Mouse (Mus musculus): ENCODE data around the gene Ltb4r2.

DNA sequence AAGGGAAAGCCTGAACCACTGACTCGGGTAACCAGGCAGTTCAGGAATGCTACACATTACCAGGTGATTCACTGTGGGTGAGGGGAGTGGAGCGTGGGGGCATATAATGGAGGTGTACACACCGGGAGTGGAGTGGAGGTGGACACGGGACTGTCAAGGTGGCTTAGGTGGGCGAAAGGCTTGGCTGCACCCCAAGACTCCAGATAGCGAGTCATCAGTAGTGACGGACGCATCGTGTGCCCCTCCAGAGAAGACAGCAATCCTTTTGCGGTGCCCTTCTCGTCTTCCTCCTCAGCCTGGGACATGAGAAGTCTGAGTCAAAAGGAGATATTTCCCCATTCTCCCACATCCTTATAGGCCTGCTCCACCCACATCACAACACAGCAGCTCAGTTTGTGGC lies 16.6 kb downstream of the Ltb4r2 start:
- TF ChIP-seq CTCF (IDR thresholded peaks at IDR 0.05) (no peak), EP300 (IDR thresholded peaks at IDR 0.05; ENCODE audit: insufficient read depth, low read depth, low read length) (no peak), POLR2A (IDR thresholded peaks at IDR 0.05; ENCODE audit: insufficient read depth, low read depth, low read length) (no peak)

Data from heart, adult 2 months (tissue).